Mouse (Mus musculus) retina, adult 2 months (tissue): ENCODE results near the gene Cbx1.
A peak's percentile ranks its signal among the peaks of the same experiment; 100 is the strongest.
"Not testable (repeated sequence)": the region's sequence is repeated elsewhere in the genome, so short reads cannot be mapped to it uniquely, and the experiment has no call there.

ENCODE experiments used
- DNase-seq: peaks from one replicate; pipeline ENCODE4 v3.0.0-alpha.2; 2012; ENCODE audit warnings: low read depth, low spot score

Gene Cbx1

DNA sequence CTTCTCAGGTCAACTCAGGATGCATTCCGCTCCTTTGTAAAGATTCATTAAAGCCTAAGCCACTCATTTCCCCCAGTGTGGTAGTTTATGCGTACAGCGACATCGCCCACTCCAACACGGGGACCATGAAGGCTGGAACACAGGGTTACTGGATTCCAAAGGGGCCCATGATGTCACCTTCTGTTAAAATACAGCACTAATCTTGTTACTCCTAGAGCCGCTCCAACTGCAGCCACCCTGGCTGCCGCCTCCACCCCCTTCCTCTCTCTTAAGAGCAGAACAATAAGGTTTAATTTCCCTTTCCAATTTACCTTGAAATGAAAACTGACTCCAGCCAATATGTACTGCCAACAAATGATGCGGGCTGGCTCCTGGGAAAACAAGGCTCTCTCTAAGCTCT is 13.9 kb upstream of the Cbx1 start:
- DNase-seq, result no peak

GRCm38 (mm10) chr11:96775665-96776064 is 13.3 kb upstream of the Cbx1 start:
- no peak for DNase-seq

- DNase-seq, result no peak
Measured at GRCm38 (mm10) chr11:96776068-96776467, 12.9 kb upstream of the Cbx1 start.

DNA sequence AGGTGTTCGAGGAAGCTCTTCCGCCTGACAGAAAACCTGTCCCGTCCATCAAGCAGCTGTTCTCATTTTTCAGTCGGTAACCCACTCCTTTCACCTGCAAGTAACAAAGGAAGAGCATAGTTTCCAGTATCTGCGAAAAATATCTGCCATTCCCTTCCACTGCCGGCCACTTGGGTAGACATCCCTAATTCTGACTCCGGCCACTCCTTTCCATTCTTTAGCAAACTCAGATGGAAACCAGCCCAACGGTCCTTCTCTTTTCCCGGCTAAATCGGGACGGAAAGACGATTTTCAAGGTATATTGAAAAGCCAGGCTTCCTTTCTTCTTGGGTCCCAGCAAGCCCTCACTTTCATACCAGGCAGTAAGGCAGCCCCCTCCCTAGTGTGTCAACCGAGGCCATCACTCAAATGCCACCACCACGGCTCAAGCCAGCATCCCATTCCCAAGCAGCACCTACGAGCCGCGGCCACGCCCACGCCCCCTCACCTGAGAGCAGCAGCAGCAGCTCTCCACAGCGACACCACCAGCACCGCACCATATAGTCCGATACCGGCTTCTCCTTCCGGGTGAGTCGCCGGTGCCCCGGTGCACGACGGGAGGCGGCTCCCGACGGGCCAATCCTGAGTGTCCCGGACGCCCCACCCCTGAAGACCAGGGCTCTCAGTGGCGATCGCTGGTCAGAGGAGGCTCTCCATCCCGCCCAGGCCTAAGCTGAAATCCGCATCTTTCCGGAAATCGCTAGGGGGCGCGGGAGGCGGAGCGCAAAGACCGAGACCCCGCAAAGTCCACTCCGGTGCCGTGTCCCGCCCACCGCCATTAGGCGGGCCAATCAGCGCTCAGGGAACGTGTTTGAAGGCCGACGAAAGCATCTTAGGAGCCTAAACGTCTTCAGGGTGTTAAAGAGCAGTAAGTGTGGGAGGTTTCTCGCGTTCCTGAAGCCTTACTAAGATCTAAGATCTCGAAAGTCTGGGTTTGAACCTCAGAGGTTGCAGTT is 11.7 kb upstream of the Cbx1 start, which contains the start of gene Snx11:
Gene Snx11, minus strand, starts transcription at position 592 of the 995 bp plus-strand sequence.
- DNase-seq, result peak; percentile 98

- not testable (repeated sequence) for DNase-seq
Measured at GRCm38 (mm10) chr11:96778061-96778627, 10.8 kb upstream of the Cbx1 start.

- DNase-seq, result no peak
Measured at GRCm38 (mm10) chr11:96780306-96780705, 8.6 kb upstream of the Cbx1 start.

- no peak for DNase-seq
Measured at GRCm38 (mm10) chr11:96781425-96781824, 7.5 kb upstream of the Cbx1 start.

DNA sequence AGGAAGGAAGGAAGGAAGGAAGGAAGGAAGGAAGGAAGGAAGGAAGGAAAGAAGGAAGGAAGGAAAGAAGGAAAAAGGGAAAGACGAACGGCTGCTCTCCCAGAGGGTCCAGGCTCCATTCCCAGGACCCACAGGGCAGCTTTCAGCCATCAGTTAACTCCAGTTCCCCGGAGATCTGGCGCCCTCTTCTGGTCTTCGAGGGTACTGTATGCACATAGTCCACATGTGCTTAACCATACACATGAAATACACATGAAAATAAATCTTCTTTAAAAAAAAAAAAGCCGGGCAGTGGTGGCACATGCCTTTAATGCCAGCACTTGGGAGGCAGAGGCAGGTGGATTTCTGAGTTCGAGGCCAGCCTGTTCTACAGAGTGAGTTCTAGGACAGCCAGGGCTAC is 4.1 kb upstream of the Cbx1 start:
- peak; percentile 22 for DNase-seq

- DNase-seq, result no peak
Measured at GRCm38 (mm10) chr11:96786731-96787450, 2.0 kb upstream of the Cbx1 start.

DNA sequence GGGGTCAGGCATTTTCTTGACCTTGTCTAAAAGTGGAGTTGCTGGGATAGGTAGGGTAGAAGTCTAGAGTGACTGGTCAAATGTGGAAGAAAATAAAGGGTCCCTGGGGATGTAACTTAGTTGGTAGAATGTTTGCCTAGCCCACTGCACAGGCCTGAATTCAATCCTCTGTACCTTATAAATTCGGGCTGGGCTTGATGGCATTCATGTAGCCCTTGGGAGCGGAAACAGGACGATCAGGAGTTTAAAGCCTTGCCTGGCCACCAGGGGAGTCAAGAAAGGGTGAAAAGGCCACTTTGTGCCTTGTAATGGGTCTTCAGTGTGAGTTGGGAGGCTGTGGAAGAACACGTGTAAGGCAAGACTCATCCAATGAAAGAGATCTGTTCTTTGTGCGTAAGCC is 1.1 kb downstream of the Cbx1 start:
- no peak for DNase-seq

DNA sequence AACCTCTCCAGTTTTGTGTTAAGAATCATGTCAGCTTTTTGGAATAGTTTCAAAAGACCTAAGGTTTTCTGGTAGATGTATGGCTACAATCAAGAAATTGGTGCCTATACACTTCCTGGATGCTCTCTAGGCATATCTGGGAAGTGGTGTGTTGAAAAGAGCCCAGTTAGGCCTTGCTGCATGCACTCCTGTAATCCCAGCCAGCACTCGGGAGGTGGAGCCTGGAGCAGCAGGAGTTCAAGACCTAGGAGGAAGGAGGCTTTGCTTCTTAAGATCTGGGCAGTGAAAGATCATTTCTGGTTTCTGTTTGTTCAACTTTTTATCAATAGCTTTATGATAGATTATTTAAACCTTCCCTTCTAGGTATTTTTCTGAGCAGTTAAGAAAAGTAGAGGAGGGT is 1.8 kb downstream of the Cbx1 start:
- no peak for DNase-seq

DNA sequence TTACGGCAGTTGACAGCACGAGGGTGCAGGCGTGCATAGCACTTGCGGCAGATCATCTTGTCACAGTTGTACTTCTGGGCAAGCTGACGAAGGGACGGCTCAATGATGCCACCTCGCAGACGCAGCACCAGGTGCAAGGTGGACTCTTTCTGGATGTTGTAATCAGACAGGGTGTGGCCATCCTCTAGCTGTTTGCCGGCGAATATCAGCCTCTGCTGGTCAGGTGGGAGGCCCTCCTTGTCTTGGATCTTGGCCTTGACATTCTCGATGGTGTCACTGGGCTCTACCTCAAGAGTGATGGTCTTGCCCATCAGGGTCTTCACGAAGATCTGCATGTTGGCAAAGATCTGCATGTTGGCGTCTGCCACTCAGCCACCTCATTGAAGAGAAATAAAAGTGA is 6.6 kb downstream of the Cbx1 start:
- DNase-seq, result no peak

GRCm38 (mm10) chr11:96796081-96796480 is 7.2 kb downstream of the Cbx1 start:
- no peak for DNase-seq

DNA sequence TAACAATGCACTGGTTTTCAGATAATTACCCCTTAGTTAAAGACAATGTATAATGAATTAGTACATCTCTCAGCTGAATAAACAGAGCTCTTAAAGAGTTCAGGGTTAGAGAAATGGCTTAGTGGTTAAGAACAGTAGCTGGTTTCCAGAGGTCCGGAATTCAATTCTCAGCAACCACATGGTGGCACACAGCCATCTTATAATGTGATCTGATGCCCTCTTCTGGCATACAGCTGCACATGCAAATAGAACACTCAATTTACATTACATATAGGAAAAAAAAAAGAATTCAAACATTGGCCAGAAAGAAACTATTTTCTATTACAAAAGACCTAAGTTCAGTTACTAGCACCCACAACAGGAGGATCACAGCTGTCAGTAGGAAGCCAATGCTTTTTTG is 7.7 kb downstream of the Cbx1 start:
- no peak for DNase-seq

GRCm38 (mm10) chr11:96799511-96799910 is 10.6 kb downstream of the Cbx1 start:
- DNase-seq, result no peak

DNA sequence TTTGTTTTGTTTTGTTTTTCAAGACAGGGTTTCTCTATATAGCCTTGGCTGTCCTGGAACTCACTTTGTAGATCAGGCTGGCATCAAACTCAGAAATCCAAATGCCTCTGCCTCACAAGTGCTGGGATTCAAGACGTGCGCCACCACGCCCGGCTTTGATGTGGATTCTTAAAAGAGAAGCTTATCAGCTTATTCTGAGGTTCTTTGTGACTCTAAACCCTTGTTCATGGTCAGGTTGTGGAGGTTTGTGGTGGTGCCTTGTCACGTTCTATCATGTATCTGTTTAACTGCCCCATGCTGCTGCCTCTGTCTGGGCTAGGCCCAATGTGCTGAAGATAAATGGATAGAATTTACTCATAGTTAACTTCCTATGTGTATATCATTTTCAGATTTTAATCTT is 16.7 kb downstream of the Cbx1 start:
- DNase-seq, result no peak

DNA sequence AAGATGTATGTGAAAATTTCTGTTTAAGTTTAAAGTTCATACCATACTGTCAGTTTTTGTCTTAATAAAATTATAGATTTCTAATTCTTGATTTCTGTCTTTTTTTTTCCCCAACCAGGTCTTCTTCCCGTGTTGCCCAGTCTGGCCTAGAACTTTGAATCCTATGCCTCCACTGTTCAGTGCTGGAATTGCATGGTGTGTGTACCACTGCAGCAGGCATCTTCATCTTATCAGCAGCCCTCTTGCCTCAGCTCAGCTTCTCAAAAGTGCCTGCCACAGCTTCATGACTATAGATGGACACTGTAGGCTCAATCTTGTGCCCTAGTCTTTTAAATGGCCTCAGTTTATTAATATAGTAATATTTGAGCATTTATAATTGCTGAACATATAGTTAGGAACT is 19.1 kb downstream of the Cbx1 start:
- DNase-seq, result no peak

GRCm38 (mm10) chr11:96809562-96810235 is 20.8 kb downstream of the Cbx1 start:
- no peak for DNase-seq

GRCm38 (mm10) chr11:96811188-96811587 is 22.3 kb downstream of the Cbx1 start:
- not testable (repeated sequence) for DNase-seq

- DNase-seq, result no peak
Measured at GRCm38 (mm10) chr11:96813455-96813854, 24.5 kb downstream of the Cbx1 start.

DNA sequence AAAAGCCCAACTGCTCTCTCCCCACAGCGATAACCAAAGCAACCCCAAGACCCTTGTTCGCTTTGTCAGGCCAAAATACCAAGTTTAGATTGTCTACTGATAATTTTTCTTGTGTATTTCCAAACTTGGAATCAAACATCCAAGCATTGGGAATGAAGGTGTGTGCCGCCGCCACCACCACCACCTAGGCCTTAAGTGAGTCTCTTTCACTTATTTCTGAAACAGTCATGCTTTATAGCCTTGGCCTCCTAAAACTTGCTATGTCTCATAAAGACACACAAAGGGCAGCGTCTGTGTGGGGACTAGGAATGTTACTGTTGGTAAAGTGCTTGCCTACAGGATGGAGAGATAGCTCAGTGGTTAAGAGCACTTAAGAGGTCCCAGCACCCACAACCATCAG is 25.0 kb downstream of the Cbx1 start:
- no peak for DNase-seq

DNA sequence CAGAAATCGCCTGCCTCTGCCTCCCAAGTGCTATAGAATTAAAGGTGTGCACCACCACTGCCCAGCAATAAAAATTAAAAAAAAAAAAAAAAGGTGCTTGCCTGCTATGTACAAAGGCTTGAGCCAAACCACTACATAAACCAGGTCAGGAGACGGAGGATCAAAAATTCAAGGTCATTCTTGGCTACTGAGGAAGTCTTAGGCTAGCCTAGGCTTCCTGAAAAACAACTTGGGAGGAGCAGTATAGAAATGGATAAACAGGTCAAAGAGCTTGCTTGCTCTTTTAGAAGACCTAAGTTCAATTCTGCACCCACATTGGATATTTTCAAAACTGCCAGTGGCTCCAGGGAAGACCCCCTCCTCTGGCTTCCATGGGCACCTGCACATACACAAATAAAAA is 25.5 kb downstream of the Cbx1 start:
- no peak for DNase-seq
